Comparison of ENCODE assay signal across 22 mouse cellular contexts in genomic region chr4:9993871-9994270, GRCm38 (mm10).
"Had no signal": no experiment of that assay in that cellular context is flagged by ENCODE, and none has a peak within 500 bp of the region (broad histone marks: within the 10 kb centered on the region; RNA-seq: fewer than 3 reads in every experiment).

No protein-coding gene starts in this region.

- DNase-seq: left cerebral cortex, postnatal 4 days; liver; liver, embryonic 13.5 days; liver, postnatal 0 days; lung, adult 2 months; midbrain, embryonic 14.5 days had no signal

- H3K9ac ChIP-seq: limb, embryonic 12.5 days; limb, embryonic 13.5 days; limb, embryonic 15.5 days; liver, embryonic 12.5 days; liver, embryonic 13.5 days; liver, embryonic 14.5 days; liver, embryonic 15.5 days; liver, postnatal 0 days; lung, embryonic 14.5 days; lung, embryonic 15.5 days; midbrain, embryonic 12.5 days; midbrain, embryonic 13.5 days; midbrain, embryonic 15.5 days had no signal

- H3K27me3 ChIP-seq: limb, embryonic 12.5 days; limb, embryonic 13.5 days; limb, embryonic 15.5 days; liver, embryonic 12.5 days; liver, embryonic 13.5 days; liver, embryonic 15.5 days; lung, embryonic 15.5 days; megakaryocyte, embryonic 14.5 days; midbrain, embryonic 12.5 days; midbrain, embryonic 13.5 days; midbrain, embryonic 15.5 days had no signal

- H3K27ac ChIP-seq: limb, embryonic 10.5 days; limb, embryonic 12.5 days; limb, embryonic 13.5 days; limb, embryonic 15.5 days; liver, embryonic 12.5 days; liver, embryonic 13.5 days; liver, embryonic 14.5 days; liver, embryonic 15.5 days; lung, embryonic 15.5 days; macrophage; midbrain, embryonic 10.5 days; midbrain, embryonic 12.5 days; midbrain, embryonic 13.5 days; midbrain, embryonic 15.5 days had no signal

- H3K4me1 ChIP-seq: limb, embryonic 10.5 days; limb, embryonic 12.5 days; limb, embryonic 13.5 days; limb, embryonic 15.5 days; liver, embryonic 12.5 days; liver, embryonic 13.5 days; liver, embryonic 15.5 days; megakaryocyte, embryonic 14.5 days; midbrain, embryonic 10.5 days; midbrain, embryonic 12.5 days; midbrain, embryonic 13.5 days; midbrain, embryonic 15.5 days had no signal

- H3K9me3 ChIP-seq: limb, embryonic 10.5 days; limb, embryonic 12.5 days; limb, embryonic 13.5 days; limb, embryonic 15.5 days; liver, embryonic 12.5 days; liver, embryonic 13.5 days; liver, embryonic 15.5 days; lung, embryonic 15.5 days; megakaryocyte, embryonic 14.5 days; midbrain, embryonic 10.5 days; midbrain, embryonic 12.5 days; midbrain, embryonic 13.5 days; midbrain, embryonic 15.5 days had no signal

- H3K4me3 ChIP-seq: limb, embryonic 10.5 days; limb, embryonic 12.5 days; limb, embryonic 13.5 days; limb, embryonic 15.5 days; liver, embryonic 12.5 days; liver, embryonic 13.5 days; liver, embryonic 15.5 days; lung, embryonic 15.5 days; megakaryocyte, embryonic 14.5 days; midbrain, embryonic 10.5 days; midbrain, embryonic 12.5 days; midbrain, embryonic 13.5 days; midbrain, embryonic 15.5 days; myocyte had no signal

- H3K36me3 ChIP-seq: limb, embryonic 10.5 days; limb, embryonic 12.5 days; limb, embryonic 13.5 days; limb, embryonic 15.5 days; liver, embryonic 12.5 days; liver, embryonic 13.5 days; liver, embryonic 15.5 days; lung, embryonic 15.5 days; midbrain, embryonic 10.5 days; midbrain, embryonic 12.5 days; midbrain, embryonic 13.5 days; midbrain, embryonic 15.5 days had no signal
